Mouse (Mus musculus): Measurements from ENCODE around the gene Phc3. TPM values are rescaled to one million over a fixed set of nuclear protein-coding genes. Genes with fewer than 3 reads are reported as not detected.

The Phc3 gene
- polyA plus RNA-seq, 1 experiment from 2014 or later = 8.8 TPM

DNA sequence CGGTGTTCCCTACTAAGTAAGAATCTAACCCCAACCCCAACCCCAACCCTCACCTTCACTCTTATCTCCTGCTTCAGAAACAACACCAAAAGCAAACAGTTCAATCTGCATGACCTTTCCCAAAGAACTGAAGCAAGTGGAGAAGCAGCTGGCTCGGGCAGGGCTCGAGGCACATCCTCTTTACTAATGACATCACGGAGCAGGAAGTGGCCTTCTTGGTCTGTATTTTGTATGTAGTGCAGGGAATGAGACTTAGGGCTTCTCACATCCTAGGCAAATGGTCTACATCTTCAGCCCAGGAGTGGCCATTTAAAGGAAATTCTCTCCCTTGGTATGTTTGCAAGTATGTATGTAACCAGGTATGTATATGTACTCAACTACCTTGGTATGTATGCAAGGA, 52.1 kb downstream of the Phc3 start:
- Histone ChIP-seq H3K9ac (ENCODE audit: low read length) (no peak overlapping the region), H3K9me3 (ENCODE audit: control insufficient read depth, low read length) (no peaks in the 10 kb centered on the region), H3K27me3 (replicated peaks; ENCODE audit: control insufficient read depth, insufficient read depth, low read length) (no peaks in the 10 kb centered on the region), H3K36me3 (ENCODE audit: control insufficient read depth, insufficient read depth, low read length) (peaks cover 84% of the 10 kb centered on the region), H3K4me3 (ENCODE audit: low read depth, low read length) (no peak overlapping the region), H3K27ac (ENCODE audit: low read depth) (no peak overlapping the region), H3K4me2 (ENCODE audit: low read length) (no peak overlapping the region), H3K4me1 (replicated peaks; ENCODE audit: control insufficient read depth, insufficient read depth, low read length) (no peaks in the 10 kb centered on the region)
- DNase-seq (ENCODE audit: low spot score) = no peak
- 64% methylated on average over 4 of the region's 4 CpGs for WGBS
- no peak for ATAC-seq (replicated peaks; ENCODE audit: low FRiP score, low TSS enrichment, low read depth)

GRCm38 (mm10) chr3:30904658-30905057, 64.6 kb downstream of the Phc3 start:
- Histone ChIP-seq H3K4me1 (replicated peaks; ENCODE audit: control insufficient read depth, insufficient read depth, low read length) (no peaks in the 10 kb centered on the region), H3K9ac (ENCODE audit: low read length) (no peak overlapping the region), H3K9me3 (ENCODE audit: control insufficient read depth, low read length) (no peaks in the 10 kb centered on the region), H3K36me3 (ENCODE audit: control insufficient read depth, insufficient read depth, low read length) (peaks cover 63% of the 10 kb centered on the region), H3K4me2 (ENCODE audit: low read length) (no peak overlapping the region), H3K27ac (ENCODE audit: low read depth) (no peak overlapping the region), H3K4me3 (ENCODE audit: low read depth, low read length) (no peak overlapping the region), H3K27me3 (replicated peaks; ENCODE audit: control insufficient read depth, insufficient read depth, low read length) (no peaks in the 10 kb centered on the region)
- DNase-seq (ENCODE audit: low spot score) (no peak), ATAC-seq (replicated peaks; ENCODE audit: low FRiP score, low TSS enrichment, low read depth) (no peak)
- WGBS = 71% methylated on average over 1 of the region's 1 CpGs

GRCm38 (mm10) chr3:30899407-30899806, 69.8 kb downstream of the Phc3 start:
- DNase-seq (ENCODE audit: low spot score) (no peak), ATAC-seq (replicated peaks; ENCODE audit: low FRiP score, low TSS enrichment, low read depth) (no peak)
- no peaks in the 10 kb centered on the region for H3K9me3 ChIP-seq (ENCODE audit: control insufficient read depth, low read length)
- no peaks in the 10 kb centered on the region for H3K27me3 ChIP-seq (replicated peaks; ENCODE audit: control insufficient read depth, insufficient read depth, low read length)
- WGBS = 84% methylated on average over 8 of the region's 8 CpGs
- peaks cover 43% of the 10 kb centered on the region for H3K36me3 ChIP-seq (ENCODE audit: control insufficient read depth, insufficient read depth, low read length)
- H3K4me1 ChIP-seq (replicated peaks; ENCODE audit: control insufficient read depth, insufficient read depth, low read length) = no peaks in the 10 kb centered on the region
- no peak overlapping the region for H3K9ac ChIP-seq (ENCODE audit: low read length)
- H3K4me3 ChIP-seq (ENCODE audit: low read depth, low read length) = no peak overlapping the region
- H3K4me2 ChIP-seq (ENCODE audit: low read length) = no peak overlapping the region
- H3K27ac ChIP-seq (ENCODE audit: low read depth) = no peak overlapping the region

GRCm38 (mm10) chr3:30896721-30897120, 72.5 kb downstream of the Phc3 start:
- ATAC-seq (replicated peaks; ENCODE audit: low FRiP score, low TSS enrichment, low read depth) (no peak), DNase-seq (ENCODE audit: low spot score) (no peak)
- Histone ChIP-seq H3K9ac (ENCODE audit: low read length) (no peak overlapping the region), H3K27ac (ENCODE audit: low read depth) (no peak overlapping the region), H3K4me3 (ENCODE audit: low read depth, low read length) (no peak overlapping the region), H3K4me1 (replicated peaks; ENCODE audit: control insufficient read depth, insufficient read depth, low read length) (no peaks in the 10 kb centered on the region), H3K36me3 (ENCODE audit: control insufficient read depth, insufficient read depth, low read length) (peaks cover 34% of the 10 kb centered on the region), H3K4me2 (ENCODE audit: low read length) (no peak overlapping the region), H3K27me3 (replicated peaks; ENCODE audit: control insufficient read depth, insufficient read depth, low read length) (no peaks in the 10 kb centered on the region), H3K9me3 (ENCODE audit: control insufficient read depth, low read length) (no peaks in the 10 kb centered on the region)
- WGBS = 59% methylated on average over 5 of the region's 5 CpGs

DNA sequence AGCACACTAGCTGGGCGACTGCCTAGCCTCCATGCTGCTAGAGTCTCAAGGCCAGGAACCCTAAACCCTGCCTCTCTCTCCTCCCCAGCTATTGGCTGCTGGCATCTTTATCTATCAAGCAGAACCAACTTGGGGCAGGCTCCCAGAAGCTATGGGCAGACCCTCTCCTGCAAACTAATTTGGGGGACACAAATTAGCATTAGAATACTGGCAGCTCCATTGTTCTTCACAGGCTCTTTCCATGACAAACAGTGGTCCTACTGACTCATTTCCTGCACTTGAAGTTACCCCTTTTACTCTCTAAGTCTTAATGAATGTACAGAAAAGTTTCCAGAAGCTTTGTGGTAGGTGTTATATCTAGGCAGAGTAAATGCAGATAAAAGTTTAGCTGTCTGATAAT, 80.2 kb downstream of the Phc3 start:
- Histone ChIP-seq H3K36me3 (ENCODE audit: control insufficient read depth, insufficient read depth, low read length) (no peaks in the 10 kb centered on the region), H3K4me2 (ENCODE audit: low read length) (no peak overlapping the region), H3K27me3 (replicated peaks; ENCODE audit: control insufficient read depth, insufficient read depth, low read length) (no peaks in the 10 kb centered on the region), H3K9ac (ENCODE audit: low read length) (no peak overlapping the region), H3K9me3 (ENCODE audit: control insufficient read depth, low read length) (no peaks in the 10 kb centered on the region), H3K4me1 (replicated peaks; ENCODE audit: control insufficient read depth, insufficient read depth, low read length) (no peaks in the 10 kb centered on the region), H3K4me3 (ENCODE audit: low read depth, low read length) (no peak overlapping the region), H3K27ac (ENCODE audit: low read depth) (no peak overlapping the region)
- peak; percentile 20 for DNase-seq (ENCODE audit: low spot score)
- 36% methylated on average over 1 of the region's 1 CpGs for WGBS
- ATAC-seq (replicated peaks; ENCODE audit: low FRiP score, low TSS enrichment, low read depth) = no peak

DNA sequence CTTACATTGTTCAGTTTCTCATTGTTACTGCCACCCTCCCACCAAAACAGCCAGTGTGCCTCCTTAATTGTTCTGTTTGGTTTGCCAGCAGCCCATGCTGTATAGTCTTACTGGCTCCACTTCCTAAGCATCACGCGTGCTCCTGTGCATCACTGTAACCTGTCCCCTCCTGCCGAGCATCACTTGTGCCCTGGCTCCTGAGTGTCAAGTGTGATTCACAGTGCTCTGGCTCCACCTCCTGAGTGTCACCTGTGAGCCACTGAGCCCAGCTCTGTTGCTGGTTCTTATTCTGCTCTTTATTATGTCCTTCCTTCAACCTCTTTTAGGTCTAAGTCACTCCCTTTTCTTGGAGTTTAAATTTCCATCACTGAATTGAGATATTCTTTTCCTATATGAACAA, 81.8 kb downstream of the Phc3 start:
- ATAC-seq (replicated peaks; ENCODE audit: low FRiP score, low TSS enrichment, low read depth) (no peak), DNase-seq (ENCODE audit: low spot score) (no peak)
- H3K27me3 ChIP-seq (replicated peaks; ENCODE audit: control insufficient read depth, insufficient read depth, low read length) = no peaks in the 10 kb centered on the region
- no peaks in the 10 kb centered on the region for H3K36me3 ChIP-seq (ENCODE audit: control insufficient read depth, insufficient read depth, low read length)
- WGBS = 82% methylated on average over 3 of the region's 3 CpGs
- H3K4me3 ChIP-seq (ENCODE audit: low read depth, low read length) = no peak overlapping the region
- no peaks in the 10 kb centered on the region for H3K4me1 ChIP-seq (replicated peaks; ENCODE audit: control insufficient read depth, insufficient read depth, low read length)
- H3K9me3 ChIP-seq (ENCODE audit: control insufficient read depth, low read length) = no peaks in the 10 kb centered on the region
- H3K27ac ChIP-seq (ENCODE audit: low read depth) = no peak overlapping the region
- H3K4me2 ChIP-seq (ENCODE audit: low read length) = no peak overlapping the region
- H3K9ac ChIP-seq (ENCODE audit: low read length) = no peak overlapping the region

DNA sequence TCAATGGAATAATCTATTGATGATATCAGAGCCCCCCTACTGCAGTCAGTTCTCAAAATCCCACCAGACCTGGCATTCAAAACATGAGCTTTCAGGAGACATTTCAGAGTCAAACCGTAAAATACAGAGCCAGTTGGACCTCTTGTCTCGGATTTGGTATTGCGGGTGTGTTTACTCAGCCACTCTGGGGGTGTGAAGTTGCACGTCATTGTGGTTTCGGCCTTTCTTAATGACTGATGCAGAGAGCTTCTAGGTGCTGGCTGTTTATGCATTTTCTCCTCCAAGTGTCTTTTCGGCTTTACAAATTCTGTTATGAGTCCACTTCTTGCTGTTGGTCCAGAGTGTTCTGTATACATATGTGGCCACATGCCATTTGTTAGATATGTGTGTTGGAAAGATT, 92.5 kb downstream of the Phc3 start:
- no peak overlapping the region for H3K4me3 ChIP-seq (ENCODE audit: low read depth, low read length)
- no peaks in the 10 kb centered on the region for H3K4me1 ChIP-seq (replicated peaks; ENCODE audit: control insufficient read depth, insufficient read depth, low read length)
- H3K9ac ChIP-seq (ENCODE audit: low read length) = no peak overlapping the region
- 77% methylated on average over 6 of the region's 6 CpGs for WGBS
- H3K27ac ChIP-seq (ENCODE audit: low read depth) = no peak overlapping the region
- no peak overlapping the region for H3K4me2 ChIP-seq (ENCODE audit: low read length)
- no peaks in the 10 kb centered on the region for H3K9me3 ChIP-seq (ENCODE audit: control insufficient read depth, low read length)
- DNase-seq (ENCODE audit: low spot score) = no peak
- H3K36me3 ChIP-seq (ENCODE audit: control insufficient read depth, insufficient read depth, low read length) = no peaks in the 10 kb centered on the region
- no peak for ATAC-seq (replicated peaks; ENCODE audit: low FRiP score, low TSS enrichment, low read depth)
- H3K27me3 ChIP-seq (replicated peaks; ENCODE audit: control insufficient read depth, insufficient read depth, low read length) = no peaks in the 10 kb centered on the region

- ATAC-seq (replicated peaks; ENCODE audit: low FRiP score, low TSS enrichment, low read depth) = no peak
- Histone ChIP-seq H3K9ac (ENCODE audit: low read length) (no peak overlapping the region), H3K27ac (ENCODE audit: low read depth) (no peak overlapping the region), H3K9me3 (ENCODE audit: control insufficient read depth, low read length) (no peaks in the 10 kb centered on the region), H3K36me3 (ENCODE audit: control insufficient read depth, insufficient read depth, low read length) (no peaks in the 10 kb centered on the region), H3K4me2 (ENCODE audit: low read length) (no peak overlapping the region), H3K4me1 (replicated peaks; ENCODE audit: control insufficient read depth, insufficient read depth, low read length) (no peaks in the 10 kb centered on the region), H3K27me3 (replicated peaks; ENCODE audit: control insufficient read depth, insufficient read depth, low read length) (no peaks in the 10 kb centered on the region), H3K4me3 (ENCODE audit: low read depth, low read length) (no peak overlapping the region)
- DNase-seq (ENCODE audit: low spot score) = no peak
- WGBS = 80% methylated on average over 1 of the region's 1 CpGs
Observed at GRCm38 (mm10) chr3:30869995-30870394, 99.2 kb downstream of the Phc3 start.

DNA sequence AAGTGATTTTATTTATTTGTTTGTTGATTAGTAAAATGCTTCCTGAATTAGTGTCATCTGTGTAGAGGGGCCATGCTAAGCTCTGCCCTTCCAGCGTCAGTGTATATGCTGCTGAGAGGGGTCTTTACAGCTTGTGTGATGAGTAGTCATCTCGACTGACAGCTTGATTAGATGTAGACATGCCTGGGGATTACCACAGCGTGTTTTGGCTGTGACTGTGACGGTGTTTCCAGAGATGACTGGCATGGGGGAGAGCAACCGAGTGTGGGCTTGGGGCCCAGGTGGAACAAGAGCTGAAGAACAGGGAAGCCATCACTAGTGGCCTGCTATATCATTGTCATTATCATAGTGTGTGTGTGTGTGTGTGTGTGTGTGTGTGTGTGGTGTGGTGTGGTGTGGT, 100.6 kb downstream of the Phc3 start:
- H3K36me3 ChIP-seq (ENCODE audit: control insufficient read depth, insufficient read depth, low read length) = no peaks in the 10 kb centered on the region
- H3K9me3 ChIP-seq (ENCODE audit: control insufficient read depth, low read length) = no peaks in the 10 kb centered on the region
- DNase-seq (ENCODE audit: low spot score) (no peak), ATAC-seq (replicated peaks; ENCODE audit: low FRiP score, low TSS enrichment, low read depth) (no peak)
- H3K27me3 ChIP-seq (replicated peaks; ENCODE audit: control insufficient read depth, insufficient read depth, low read length) = no peaks in the 10 kb centered on the region
- H3K9ac ChIP-seq (ENCODE audit: low read length) = no peak overlapping the region
- H3K4me1 ChIP-seq (replicated peaks; ENCODE audit: control insufficient read depth, insufficient read depth, low read length) = no peaks in the 10 kb centered on the region
- no peak overlapping the region for H3K4me3 ChIP-seq (ENCODE audit: low read depth, low read length)
- H3K4me2 ChIP-seq (ENCODE audit: low read length) = no peak overlapping the region
- no peak overlapping the region for H3K27ac ChIP-seq (ENCODE audit: low read depth)
- WGBS = 68% methylated on average over 5 of the region's 5 CpGs

Data from intestine, embryonic 14.5 days (tissue).